Mouse (Mus musculus) 3134 (cell line): ENCODE results near the gene Opa1.

Experiments
- DNase-seq: peaks from one replicate; pipeline ENCODE4 v3.0.0-alpha.2; 2011; ENCODE audit warnings: low spot score; ENCODE audit not compliant: insufficient read length; ENCODE audit errors: extremely low read depth

Opa1 gene

GRCm38 (mm10) chr16:29579167-29579786 is at the start of gene Opa1:
Opa1 (plus strand) TSS chr16:29579334.
- peak; percentile 100 for DNase-seq

GRCm38 (mm10) chr16:29533641-29534040 is 45.5 kb upstream of the Opa1 start:
- no peak for DNase-seq

- DNase-seq, result no peak
Observed at GRCm38 (mm10) chr16:29535866-29536265, 43.3 kb upstream of the Opa1 start.

- no peak for DNase-seq
Observed at GRCm38 (mm10) chr16:29536411-29537204, 42.5 kb upstream of the Opa1 start.

- no peak for DNase-seq
Observed at GRCm38 (mm10) chr16:29539906-29540305, 39.2 kb upstream of the Opa1 start.

GRCm38 (mm10) chr16:29541261-29541683 is 37.9 kb upstream of the Opa1 start:
- no peak for DNase-seq

- peak; percentile 38 for DNase-seq
Observed at GRCm38 (mm10) chr16:29544829-29545228, 34.3 kb upstream of the Opa1 start, which contains the start of gene Atp13a4. Atp13a4 (minus strand) TSS chr16:29544864.

- no peak for DNase-seq
Observed at GRCm38 (mm10) chr16:29559667-29560066, 19.5 kb upstream of the Opa1 start.

- no peak for DNase-seq
Observed at GRCm38 (mm10) chr16:29560454-29560853, 18.7 kb upstream of the Opa1 start.

- no peak for DNase-seq
Observed at GRCm38 (mm10) chr16:29560869-29561268, 18.3 kb upstream of the Opa1 start.

GRCm38 (mm10) chr16:29574013-29574412 is 5.1 kb upstream of the Opa1 start:
- DNase-seq, result no peak

- no peak for DNase-seq
Observed at GRCm38 (mm10) chr16:29575620-29576019, 3.5 kb upstream of the Opa1 start.

GRCm38 (mm10) chr16:29579787-29580176 is 648 bp downstream of the Opa1 start:
- no peak for DNase-seq

GRCm38 (mm10) chr16:29592171-29592570 is 13.0 kb downstream of the Opa1 start:
- no peak for DNase-seq

- no peak for DNase-seq
Observed at GRCm38 (mm10) chr16:29597122-29597521, 18.0 kb downstream of the Opa1 start.

- DNase-seq, result no peak
Observed at GRCm38 (mm10) chr16:29605546-29605945, 26.4 kb downstream of the Opa1 start.

GRCm38 (mm10) chr16:29607131-29607530 is 28.0 kb downstream of the Opa1 start:
- DNase-seq, result no peak

- DNase-seq, result no peak
Observed at GRCm38 (mm10) chr16:29614762-29615161, 35.6 kb downstream of the Opa1 start.

- DNase-seq, result peak; percentile 14
Observed at GRCm38 (mm10) chr16:29629053-29629452, 49.9 kb downstream of the Opa1 start.

- no peak for DNase-seq
Observed at GRCm38 (mm10) chr16:29635780-29636179, 56.6 kb downstream of the Opa1 start.

- DNase-seq, result no peak
Observed at GRCm38 (mm10) chr16:29642376-29642775, 63.2 kb downstream of the Opa1 start.

GRCm38 (mm10) chr16:29644871-29645270 is 65.7 kb downstream of the Opa1 start:
- no peak for DNase-seq
